Mouse (Mus musculus) thymus, adult 2 months (tissue): ENCODE results near the gene Cmtm1. TPM values are rescaled to one million over a fixed set of nuclear protein-coding genes. Genes with fewer than 3 reads are reported as not detected.
"Not testable (repeated sequence)": the region's sequence is repeated elsewhere in the genome, so short reads cannot be mapped to it uniquely, and the experiment has no call there.

Source experiments
- DNase-seq: peaks from one replicate; pipeline ENCODE4 v3.0.0; 2021
- H3K27ac ChIP-seq: fragments of 200-500 bp; 2 replicates; pipeline ENCODE4 v1.5.1; 2012; ENCODE audit warnings: low read length, control low read depth; ENCODE audit not compliant: control insufficient read depth, insufficient read depth
- H3K27me3 ChIP-seq: fragments of 200-500 bp; 2 replicates; pipeline ENCODE4 v1.6.1; 2012; ENCODE audit warnings: mild to moderate bottlenecking, low read length, moderate library complexity, mixed read lengths; ENCODE audit not compliant: control insufficient read depth, insufficient read depth
- H3K36me3 ChIP-seq: fragments of 200-500 bp; 2 replicates; pipeline ENCODE4 v1.6.1; 2012; ENCODE audit warnings: mild to moderate bottlenecking, low read length, moderate library complexity; ENCODE audit not compliant: control insufficient read depth, insufficient read depth
- H3K4me1 ChIP-seq: fragments of 200-500 bp; replicated peaks from 2 replicates; pipeline ENCODE4 v1.6.1; 2012; ENCODE audit warnings: low read length; ENCODE audit not compliant: control insufficient read depth, insufficient read depth
- H3K4me3 ChIP-seq: fragments of 200-500 bp; 2 replicates; pipeline ENCODE4 v1.5.1; 2012; ENCODE audit warnings: mild to moderate bottlenecking, low read length, control low read depth, moderate library complexity; ENCODE audit not compliant: control insufficient read depth, insufficient read depth
- CTCF ChIP-seq: fragments of 200-500 bp; IDR thresholded peaks from 2 replicates; pipeline ENCODE4 v1.5.1; 2012; ENCODE audit warnings: mild to moderate bottlenecking, control low read depth, low read length, moderate library complexity, borderline replicate concordance; ENCODE audit not compliant: control insufficient read depth, poor library complexity, insufficient read depth; ENCODE audit errors: extremely low read depth
- POLR2A ChIP-seq: fragments of 200-500 bp; IDR thresholded peaks from 2 replicates; pipeline ENCODE4 v1.6.1; 2012; ENCODE audit warnings: mild to moderate bottlenecking, low read length, control low read depth, moderate library complexity; ENCODE audit not compliant: control insufficient read depth, poor library complexity, insufficient read depth; ENCODE audit errors: extremely low read depth
- WGBS: fragments of 180-500 bp; shearing (Covaris S2); methylation state at CpG from one replicate; pipeline ENCODE4 v1.1.7; 2018; 5-methylcytosine and 5-hydroxymethylcytosine counted together
- polyA plus RNA-seq: library from polyadenylated mRNA; depleted of rRNA; stranded (reverse); fragments of >200 nt; gene quantifications from 2 replicates; pipeline ENCODE4 v1.2.3, GENCODE M21; 2012

Gene Cmtm1
- polyA plus RNA-seq, 1 experiment = not detected

GRCm38 (mm10) chr8:104332665-104333631 is 23.0 kb upstream of the Cmtm1 start:
- no peaks in the 10 kb centered on the region for H3K4me1 ChIP-seq
- H3K4me3 ChIP-seq = no peak overlapping the region
- TF ChIP-seq POLR2A = no peak
- no peak for TF ChIP-seq CTCF
- H3K27ac ChIP-seq = no peak overlapping the region
- DNase-seq = no peak
- WGBS = 86% methylated on average over 5 of the region's 5 CpGs
- H3K27me3 ChIP-seq = no peaks in the 10 kb centered on the region
- H3K36me3 ChIP-seq = no peaks in the 10 kb centered on the region

- not testable (repeated sequence) for H3K36me3 ChIP-seq, H3K4me3 ChIP-seq, H3K27ac ChIP-seq, DNase-seq, H3K4me1 ChIP-seq, H3K27me3 ChIP-seq
- 92% methylated on average over 12 of the region's 12 CpGs for WGBS
Measured at GRCm38 (mm10) chr8:104321930-104322329, 12.0 kb upstream of the Cmtm1 start, which contains the start of gene Cmtm2b. Cmtm2b (plus strand) TSS chr8:104322230.

- not testable (repeated sequence) for H3K27ac ChIP-seq, DNase-seq, H3K4me3 ChIP-seq, H3K4me1 ChIP-seq, H3K27me3 ChIP-seq, H3K36me3 ChIP-seq
- 91% methylated on average over 11 of the region's 11 CpGs for WGBS
Measured at GRCm38 (mm10) chr8:104321267-104321666, 11.3 kb upstream of the Cmtm1 start, which contains the start of gene Gm11020. Gm11020 (plus strand) TSS chr8:104321567.

- TF ChIP-seq POLR2A (no peak), CTCF (no peak)
- no peaks in the 10 kb centered on the region for H3K27me3 ChIP-seq
- no peaks in the 10 kb centered on the region for H3K4me1 ChIP-seq
- no peak for DNase-seq
- WGBS = 67% methylated on average over 4 of the region's 4 CpGs
- no peak overlapping the region for H3K27ac ChIP-seq
- H3K4me3 ChIP-seq = no peak overlapping the region
- no peaks in the 10 kb centered on the region for H3K36me3 ChIP-seq
Measured at GRCm38 (mm10) chr8:104313311-104313710, 3.4 kb upstream of the Cmtm1 start.

- not testable (repeated sequence) for H3K4me1 ChIP-seq, H3K27ac ChIP-seq, H3K27me3 ChIP-seq, DNase-seq, H3K36me3 ChIP-seq, H3K4me3 ChIP-seq
- 74% methylated on average over 3 of the region's 3 CpGs for WGBS
Measured at GRCm38 (mm10) chr8:104312023-104312422, 2.1 kb upstream of the Cmtm1 start.

- 57% methylated on average over 6 of the region's 6 CpGs for WGBS
- not testable (repeated sequence) for DNase-seq, H3K4me1 ChIP-seq, H3K36me3 ChIP-seq, H3K27ac ChIP-seq, H3K4me3 ChIP-seq, H3K27me3 ChIP-seq
Measured at GRCm38 (mm10) chr8:104308341-104308740, 1.6 kb downstream of the Cmtm1 start.

- TF ChIP-seq POLR2A = no peak
- no peak for TF ChIP-seq CTCF
- no peaks in the 10 kb centered on the region for H3K36me3 ChIP-seq
- H3K4me1 ChIP-seq = no peaks in the 10 kb centered on the region
- H3K27ac ChIP-seq = no peak overlapping the region
- no peak for DNase-seq
- no peaks in the 10 kb centered on the region for H3K27me3 ChIP-seq
- 91% methylated on average over 11 of the region's 11 CpGs for WGBS
- H3K4me3 ChIP-seq = no peak overlapping the region
Measured at GRCm38 (mm10) chr8:104304962-104305361, 5.0 kb downstream of the Cmtm1 start.

GRCm38 (mm10) chr8:104302536-104302935 is 7.4 kb downstream of the Cmtm1 start:
- not testable (repeated sequence) for H3K27me3 ChIP-seq, H3K27ac ChIP-seq, H3K36me3 ChIP-seq, H3K4me3 ChIP-seq, DNase-seq, H3K4me1 ChIP-seq
- WGBS = 97% methylated on average over 4 of the region's 4 CpGs

GRCm38 (mm10) chr8:104301577-104301976 is 8.4 kb downstream of the Cmtm1 start:
- 49% methylated on average over 3 of the region's 3 CpGs for WGBS
- not testable (repeated sequence) for DNase-seq

More at GRCm38 (mm10) chr8:104301577-104301976, 8.4 kb downstream of the Cmtm1 start:
- not testable (repeated sequence) for H3K4me1 ChIP-seq, H3K27me3 ChIP-seq, H3K27ac ChIP-seq, H3K4me3 ChIP-seq, H3K36me3 ChIP-seq
